Mouse (Mus musculus) CH12.LX (cell line): ENCODE results near the gene E2f2. TPM values are rescaled to one million over a fixed set of nuclear protein-coding genes. Genes with fewer than 3 reads are reported as not detected.

Experiments
- DNase-seq: peaks from one replicate; pipeline ENCODE4 v3.0.0-alpha.2; 2013; ENCODE audit errors: extremely low read depth
- H3K27ac ChIP-seq: 2 replicates; pipeline ENCODE4 v1.5.1; 2012; ENCODE audit warnings: low read depth, mild to moderate bottlenecking, control low read depth, moderate library complexity; ENCODE audit not compliant: insufficient read depth
- H3K27me3 ChIP-seq: replicated peaks from 2 replicates; pipeline ENCODE3; 2012; ENCODE audit warnings: inconsistent platforms
- H3K36me3 ChIP-seq, 2 experiments: replicated peaks in 1 of 2; 2 replicates each; pipeline versions ENCODE3 to v1.6.1; 2012; ENCODE audit warnings: inconsistent platforms in 1 of 2, low read length in 1 of 2, mild to moderate bottlenecking in 1 of 2, mixed read lengths in 1 of 2, moderate library complexity in 1 of 2; ENCODE audit not compliant: control insufficient read depth in 1 of 2, insufficient read depth in 1 of 2
- H3K4me1 ChIP-seq, 2 experiments: 2 replicates each; pipeline ENCODE4 v1.6.1; 2012; ENCODE audit warnings: inconsistent platforms in 1 of 2, moderate library complexity in 1 of 2; ENCODE audit not compliant: insufficient read depth in 2 of 2, control insufficient read depth in 1 of 2
- H3K4me2 ChIP-seq: 2 replicates; pipeline ENCODE4 v1.6.1; 2012; ENCODE audit warnings: low read depth, mild to moderate bottlenecking, control low read depth; ENCODE audit not compliant: poor library complexity, insufficient read depth, severe bottlenecking
- H3K4me3 ChIP-seq, 3 experiments: fragments of 150-350 bp in 1 of 3; sonication (generic) in 1 of 3; replicated peaks in 1 of 3; 2 replicates each; pipeline versions ENCODE3 to v1.5.1; 2011 to 2012; ENCODE audit warnings: low read depth in 2 of 3, low read length in 2 of 3, mild to moderate bottlenecking in 2 of 3, moderate library complexity in 2 of 3, control low read depth in 1 of 3, improper control_type of control experiment in 1 of 3, inconsistent platforms in 1 of 3, mixed read lengths in 1 of 3; ENCODE audit not compliant: poor library complexity in 1 of 3
- H3K79me2 ChIP-seq: replicated peaks from 2 replicates; pipeline ENCODE4 v1.6.1; 2012; ENCODE audit warnings: mild to moderate bottlenecking, moderate library complexity; ENCODE audit not compliant: control insufficient read depth, poor library complexity, insufficient read depth, severe bottlenecking; ENCODE audit errors: extremely low read depth
- H3K9ac ChIP-seq: 2 replicates; pipeline ENCODE4 v1.6.1; 2012; ENCODE audit warnings: low read depth, mild to moderate bottlenecking, control low read depth, moderate library complexity; ENCODE audit not compliant: insufficient read depth
- H3K9me3 ChIP-seq: replicated peaks from 2 replicates; pipeline ENCODE3; 2012; ENCODE audit warnings: low read length, inconsistent platforms, mixed read lengths
- CHD1 ChIP-seq: IDR thresholded peaks from 2 replicates; pipeline ENCODE4 v1.6.1; 2012; ENCODE audit warnings: low read depth, low read length, improper control_type of control experiment, inconsistent platforms
- EP300 ChIP-seq: IDR thresholded peaks from 2 replicates; pipeline ENCODE4 v1.6.1; 2011; ENCODE audit warnings: low read length, improper control_type of control experiment
- GABPA ChIP-seq: IDR thresholded peaks from 2 replicates; pipeline ENCODE4 v1.6.1; 2012; ENCODE audit warnings: low read depth, low read length, improper control_type of control experiment, inconsistent platforms; ENCODE audit not compliant: insufficient replicate concordance
- HCFC1 ChIP-seq: IDR thresholded peaks from 2 replicates; pipeline ENCODE4 v1.6.1; 2012; ENCODE audit warnings: low read depth, mild to moderate bottlenecking, inconsistent platforms, low read length, improper control_type of control experiment
- JUN ChIP-seq: IDR thresholded peaks from 2 replicates; pipeline ENCODE4 v1.6.1; 2011; ENCODE audit warnings: low read depth, mild to moderate bottlenecking, low read length, improper control_type of control experiment, moderate library complexity; ENCODE audit not compliant: insufficient read depth
- JUND ChIP-seq: conservative IDR thresholded peaks from 2 replicates; pipeline ENCODE4 v1.6.1; 2011; ENCODE audit warnings: low read depth, low read length, improper control_type of control experiment
- MAFK ChIP-seq: IDR thresholded peaks from 2 replicates; pipeline ENCODE4 v1.6.1; 2011; ENCODE audit warnings: low read length, improper control_type of control experiment; ENCODE audit not compliant: insufficient replicate concordance
- MYC ChIP-seq: IDR thresholded peaks from 2 replicates; pipeline ENCODE4 v1.6.1; 2011; ENCODE audit warnings: low read depth, mild to moderate bottlenecking, improper control_type of control experiment, low read length
- NRF1 ChIP-seq: IDR thresholded peaks from 2 replicates; pipeline ENCODE4 v1.6.1; 2014; ENCODE audit warnings: low read depth, mild to moderate bottlenecking, inconsistent platforms, low read length, improper control_type of control experiment, moderate library complexity
- PAX5 ChIP-seq: IDR thresholded peaks from 2 replicates; pipeline ENCODE4 v1.6.1; 2012; ENCODE audit warnings: low read length, inconsistent platforms, mixed read lengths
- POLR2A ChIP-seq: IDR thresholded peaks from 2 replicates; pipeline ENCODE4 v1.6.1; 2011; ENCODE audit warnings: low read depth, mild to moderate bottlenecking, improper control_type of control experiment, low read length
- RAD21 ChIP-seq: IDR thresholded peaks from 2 replicates; pipeline ENCODE4 v1.6.1; 2011; ENCODE audit warnings: low read depth, mild to moderate bottlenecking, low read length, improper control_type of control experiment, moderate library complexity
- SIN3A ChIP-seq: IDR thresholded peaks from 2 replicates; pipeline ENCODE4 v1.6.1; 2012; ENCODE audit warnings: low read length, improper control_type of control experiment, inconsistent platforms
- SMC3 ChIP-seq: IDR thresholded peaks from 2 replicates; pipeline ENCODE4 v1.6.1; 2011; ENCODE audit warnings: low read depth, low read length, improper control_type of control experiment
- TBP ChIP-seq: conservative IDR thresholded peaks from 2 replicates; pipeline ENCODE4 v1.6.1; 2011; ENCODE audit warnings: low read depth, low read length, improper control_type of control experiment
- TCF12 ChIP-seq: IDR thresholded peaks from 2 replicates; pipeline ENCODE4 v1.6.1; 2014; ENCODE audit warnings: low read depth, mild to moderate bottlenecking, inconsistent platforms, low read length, improper control_type of control experiment
- USF1 ChIP-seq: IDR thresholded peaks from 2 replicates; pipeline ENCODE4 v1.6.1; 2014; ENCODE audit warnings: low read depth, mild to moderate bottlenecking, inconsistent platforms, low read length, improper control_type of control experiment
- ZC3H11A ChIP-seq: IDR thresholded peaks from 2 replicates; pipeline ENCODE4 v1.6.1; 2012; ENCODE audit warnings: low read depth, mild to moderate bottlenecking, inconsistent platforms, low read length, improper control_type of control experiment
- ZNF384 ChIP-seq: IDR thresholded peaks from 2 replicates; pipeline ENCODE4 v1.6.1; 2012; ENCODE audit warnings: low read depth, low read length, improper control_type of control experiment, inconsistent platforms
- dilution Hi-C: fragments of 300-500 bp; cut with MboI; formaldehyde crosslinking; loops from 2 replicates; pipeline ENCODE4 v1.14.3; 2020; ENCODE audit warnings: low sequenced_read_pairs; ENCODE audit not compliant: extremely low pct_unique_long_range_greater_than_20kb, extremely low pct_ligation_motif_present
- in situ Hi-C: fragments of 300-500 bp; cut with MboI; formaldehyde crosslinking; loops from 3 replicates; pipeline ENCODE4 v1.14.3; 2019; ENCODE audit warnings: low sequenced_read_pairs, low pct_ligation_motif_present, low pct_unique_long_range_greater_than_20kb, mixed read lengths
- polyA plus RNA-seq: library from polyadenylated mRNA; unstranded; fragments of >175 nt; gene quantifications from 2 replicates; pipeline ENCODE4 v1.2.1, GENCODE M21; 2012; ENCODE audit warnings: low read depth; ENCODE audit not compliant: insufficient read length
- total RNA-seq, 2 experiments: library from RNA; depleted of rRNA; stranded (reverse); fragments of 300-350 nt in 1 of 2; fragments of >200 nt in 1 of 2; gene quantifications; 2 replicates each; pipeline ENCODE4 v1.2.3; 2012 to 2014

Gene E2f2
- total and polyA plus RNA-seq, 3 experiments = 3.9 to 7.2 (median 4.4) TPM

DNA sequence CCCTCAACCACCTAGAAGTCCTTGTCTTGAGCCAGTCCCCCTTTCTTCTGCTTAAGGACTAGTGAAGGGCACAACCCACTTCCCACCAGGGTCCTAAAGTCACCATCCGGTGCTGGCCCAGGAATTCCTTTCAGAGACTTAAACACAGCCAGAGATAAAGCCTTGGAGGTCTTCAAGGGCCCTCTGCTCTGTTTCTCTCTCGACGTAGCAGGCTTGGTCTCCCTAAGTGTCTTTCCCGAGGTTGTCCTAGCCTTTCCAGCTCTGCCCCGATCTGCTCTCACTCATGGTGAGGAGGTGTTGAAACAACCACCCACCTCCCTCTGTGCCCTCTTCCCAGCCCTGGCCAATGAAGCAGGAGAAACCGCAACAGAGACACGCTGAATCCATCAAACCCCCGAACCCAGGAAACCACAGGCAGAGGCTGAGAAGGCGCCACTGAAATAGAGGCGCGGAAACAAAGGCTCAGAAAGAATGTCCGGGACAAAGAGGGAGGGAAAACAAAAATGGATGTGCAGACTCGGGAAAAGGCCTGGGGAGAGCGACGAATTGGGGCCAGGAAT, 37.7 kb upstream of the E2f2 start:
- dilution Hi-C loops (no loop called here), in situ Hi-C loops (no loop called here)
- Histone ChIP-seq H3K9ac (no peak overlapping the region), H3K27ac (no peak overlapping the region), H3K4me2 (no peak overlapping the region), H3K27me3 (peaks cover 64% of the 10 kb centered on the region), H3K4me3 (no peak overlapping the region), H3K9me3 (peaks cover 7% of the 10 kb centered on the region), H3K79me2 (no peaks in the 10 kb centered on the region), H3K36me3 (no peaks in the 10 kb centered on the region), H3K4me1 (peaks cover 3 to 7% of the 10 kb centered on the region in 2 experiments; a peak in 2 of 4 replicates)
- no peak for DNase-seq
- TF ChIP-seq MYC (no peak), NRF1 (no peak), USF1 (no peak), PAX5 (no peak), GABPA (no peak), RAD21 (no peak), SMC3 (no peak), ZNF384 (no peak), TBP (no peak), EP300 (no peak), MAFK (no peak), POLR2A (no peak), HCFC1 (no peak), SIN3A (no peak), JUND (no peak), CHD1 (no peak), JUN (no peak), ZC3H11A (no peak), TCF12 (no peak)

DNA sequence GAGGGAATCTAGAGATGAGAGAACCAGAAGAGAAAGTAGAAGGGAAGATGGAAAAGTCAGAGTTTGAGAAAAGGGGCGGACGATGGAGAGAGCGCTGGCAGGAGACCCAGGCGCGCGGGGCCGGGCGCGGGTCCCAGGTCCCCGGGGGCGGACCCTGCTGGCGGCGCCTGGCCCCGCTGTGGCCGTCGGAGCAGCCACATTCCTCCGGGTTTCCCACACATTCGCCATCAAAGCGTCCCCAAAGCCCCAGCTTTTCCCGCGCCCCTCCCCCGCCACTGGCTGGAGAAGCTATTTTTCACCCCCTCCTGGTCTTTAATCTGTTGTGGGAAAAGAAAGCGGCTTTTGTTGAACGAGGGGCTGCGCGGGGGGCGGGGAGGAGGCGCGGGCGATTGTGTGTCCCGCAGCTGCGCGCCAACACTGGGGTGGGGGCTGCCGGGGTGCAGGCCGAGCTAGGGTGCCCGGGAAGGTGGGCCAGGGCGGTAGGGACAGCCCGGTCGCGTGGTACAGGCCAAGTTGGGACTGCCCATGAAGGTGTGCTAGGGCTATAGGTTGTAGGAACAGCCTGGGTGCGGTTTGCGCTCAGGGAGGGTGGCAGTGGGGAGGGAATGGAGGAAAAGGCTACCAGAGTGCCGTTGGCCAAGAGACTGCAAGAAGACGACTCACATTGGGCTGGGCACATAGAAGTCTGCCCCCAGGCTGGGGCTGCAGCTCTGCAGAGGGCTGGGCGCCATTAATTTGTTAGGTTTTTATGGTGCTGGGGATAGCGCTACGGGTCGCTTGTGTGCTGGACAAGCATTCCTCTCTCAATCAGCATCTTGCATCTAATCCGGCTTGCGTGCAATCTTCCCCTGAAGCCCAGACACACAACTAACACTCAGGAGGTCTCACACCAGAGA, 37.0 kb upstream of the E2f2 start:
- no peak for TF ChIP-seq PAX5
- no peak for TF ChIP-seq GABPA
- in situ Hi-C loops = no loop called here
- no peak overlapping the region for H3K4me3 ChIP-seq

More for the DNA sequence above, 37.0 kb upstream of the E2f2 start:
- peaks cover 3 to 12% of the 10 kb centered on the region in 2 experiments; a peak in 2 of 4 replicates for H3K4me1 ChIP-seq
- no peaks in the 10 kb centered on the region for H3K36me3 ChIP-seq
- no peak overlapping the region for H3K9ac ChIP-seq
- H3K9me3 ChIP-seq = peaks cover under 1% of the 10 kb centered on the region
- H3K27me3 ChIP-seq = peaks cover 65% of the 10 kb centered on the region
- no peak for DNase-seq
- H3K4me2 ChIP-seq = no peak overlapping the region
- no peak overlapping the region for H3K27ac ChIP-seq
- no peaks in the 10 kb centered on the region for H3K79me2 ChIP-seq
- dilution Hi-C loops = no loop called here
